Mouse (Mus musculus): ENCODE data around the gene Arl4d.

DNA sequence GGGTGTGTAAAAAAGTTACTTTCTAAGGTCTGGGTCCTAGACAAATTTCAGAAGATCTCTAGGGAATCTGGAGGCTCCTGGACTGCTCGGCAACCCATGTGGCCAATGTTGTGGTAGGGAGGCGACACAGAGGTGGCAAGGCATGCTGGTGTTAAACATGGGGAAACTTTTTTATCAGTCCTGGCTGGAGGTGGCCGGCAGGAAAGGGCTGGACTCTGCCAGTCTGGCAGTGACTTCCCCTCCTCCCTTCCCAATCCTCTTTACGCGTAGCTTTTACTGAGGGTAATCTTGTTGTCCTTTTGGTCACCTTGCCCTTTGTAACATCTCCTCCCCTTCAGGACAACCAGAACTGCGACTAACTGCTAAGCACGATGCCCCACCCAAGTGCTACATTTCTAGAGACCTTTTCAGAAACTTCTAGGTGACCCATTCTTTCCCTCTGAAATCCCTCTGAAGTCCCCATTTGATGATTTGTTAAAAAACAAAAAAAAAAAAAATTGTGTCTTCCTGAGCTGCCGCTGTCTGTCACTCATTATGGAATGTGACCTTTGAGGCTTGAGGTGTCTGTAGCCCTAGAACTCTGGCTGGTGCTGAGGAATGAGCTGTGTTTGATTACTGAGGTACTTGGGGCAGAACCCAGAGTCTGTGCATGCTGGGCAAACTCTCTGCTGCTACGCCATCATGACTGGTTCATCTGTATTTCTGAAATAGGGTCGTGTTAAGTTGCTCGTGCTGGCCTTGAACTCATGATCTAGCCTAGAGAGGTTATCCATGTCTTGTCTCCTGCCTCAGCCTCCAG is 1.9 kb upstream of the Arl4d start:
- TF ChIP-seq POLR2A (IDR thresholded peaks at IDR 0.05; ENCODE audit: borderline replicate concordance, control insufficient read depth, low read depth, low read length) = no peak
- no peak for TF ChIP-seq CTCF (IDR thresholded peaks at IDR 0.05; ENCODE audit: control insufficient read depth, insufficient read depth, low read length)

All from bone marrow, adult 2 months (tissue).